Mouse (Mus musculus) bone marrow macrophage, adult 2 months (primary cell): ENCODE data around the gene Inafm2.

Source experiments
- CTCF ChIP-seq: IDR thresholded peaks from 2 replicates; pipeline ENCODE4 v1.5.1; 2012; ENCODE audit warnings: low read depth, mild to moderate bottlenecking, low read length, moderate library complexity
- POLR2A ChIP-seq: IDR thresholded peaks from 2 replicates; pipeline ENCODE4 v1.6.1; 2012; ENCODE audit warnings: mild to moderate bottlenecking, low read depth, low read length, borderline replicate concordance

GRCm38 (mm10) chr2:118792259-118792613 lies 46.7 kb downstream of the Inafm2 start:
- TF ChIP-seq CTCF = no peak
- TF ChIP-seq POLR2A = no peak
